Mouse (Mus musculus) liver, embryonic 14.5 days (tissue): ENCODE results near the gene Ppp1r2.
A peak's percentile ranks its signal among the peaks of the same experiment; 100 is the strongest.
"Not testable (repeated sequence)": the region's sequence is repeated elsewhere in the genome, so short reads cannot be mapped to it uniquely, and the experiment has no call there.

Experiments used
- CTCF ChIP-seq: IDR thresholded peaks from 2 replicates; pipeline ENCODE4 v1.5.1; 2016; ENCODE audit warnings: antibody characterized with exemption, low read depth, control low read depth
- EP300 ChIP-seq: IDR thresholded peaks from 2 replicates; pipeline ENCODE4 v1.6.1; 2016; ENCODE audit warnings: antibody characterized with exemption, low read depth

GRCm38 (mm10) chr16:31319723-31320122 is 44.6 kb upstream of the Ppp1r2 start:
- 0 out of 2 replicates have a peak, but pooled peaks have one; percentile 5 for TF ChIP-seq CTCF
- not testable (repeated sequence) for TF ChIP-seq EP300
